Mouse (Mus musculus) lung, embryonic 14.5 days (tissue): ENCODE results near the gene Tbc1d5. TPM values are rescaled to one million over a fixed set of nuclear protein-coding genes. Genes with fewer than 3 reads are reported as not detected.
"Not testable (repeated sequence)": the region's sequence is repeated elsewhere in the genome, so short reads cannot be mapped to it uniquely, and the experiment has no call there.

ENCODE experiments used
- ATAC-seq: fragments of 200-750 bp; cut with Nextera tagmentation; 2 replicates; pipeline ENCODE4 v1.8.0; 2017; ENCODE audit warnings: mild to moderate bottlenecking, moderate TSS enrichment, moderate library complexity; ENCODE audit not compliant: insufficient read depth
- DNase-seq: peaks from one replicate; pipeline ENCODE4 v3.0.0-alpha.2; 2015
- H3K27ac ChIP-seq: fragments of 300-500 bp; sonication (generic); 2 replicates; pipeline ENCODE4 v1.5.1; 2014; ENCODE audit warnings: low read depth, mild to moderate bottlenecking, moderate library complexity
- H3K27me3 ChIP-seq: fragments of 300-500 bp; sonication (generic); 2 replicates; pipeline ENCODE4 v1.6.1; 2014; ENCODE audit warnings: low read length, control low read depth; ENCODE audit not compliant: insufficient read depth
- H3K36me3 ChIP-seq: fragments of 300-500 bp; sonication (generic); 2 replicates; pipeline ENCODE4 v1.6.1; 2014; ENCODE audit warnings: control low read depth; ENCODE audit not compliant: insufficient read depth
- H3K4me1 ChIP-seq: fragments of 300-500 bp; sonication (generic); 2 replicates; pipeline ENCODE4 v1.6.1; 2014; ENCODE audit warnings: antibody characterized with exemption, control low read depth; ENCODE audit not compliant: insufficient read depth
- H3K4me2 ChIP-seq: fragments of 300-500 bp; sonication (generic); 2 replicates; pipeline ENCODE4 v1.6.1; 2014; ENCODE audit warnings: mild to moderate bottlenecking
- H3K4me3 ChIP-seq: fragments of 300-500 bp; sonication (generic); 2 replicates; pipeline ENCODE4 v1.5.1; 2014; ENCODE audit warnings: low read depth, low read length
- H3K9ac ChIP-seq: fragments of 300-500 bp; sonication (generic); 2 replicates; pipeline ENCODE4 v1.6.1; 2014
- H3K9me3 ChIP-seq: fragments of 300-500 bp; sonication (generic); 2 replicates; pipeline ENCODE4 v1.6.1; 2016; ENCODE audit warnings: low read depth, low read length, control low read depth
- CTCF ChIP-seq: IDR thresholded peaks from 2 replicates; pipeline ENCODE4 v1.5.1; 2016; ENCODE audit warnings: antibody characterized with exemption, low read depth
- WGBS: fragments of 180-500 bp; shearing (Covaris S2); extraction: QIAGEN DNeasy Blood & Tissue Kit; methylation state at CpG from one replicate; pipeline ENCODE4 v1.1.7; 2014; 5-methylcytosine and 5-hydroxymethylcytosine counted together
- polyA plus RNA-seq: library from polyadenylated mRNA; unstranded; fragments of >200 nt; fragmentation: Nextera tagmentation; extraction: Ambion mirVana; gene quantifications from 2 replicates; pipeline ENCODE4 v1.2.1, GENCODE M21; 2014

Tbc1d5 gene
- polyA plus RNA-seq, 1 experiment from 2014 or later: 13.4 TPM

GRCm38 (mm10) chr17:50730896-50731295 is 448.3 kb downstream of the Tbc1d5 start:
- Histone ChIP-seq H3K4me1 (peaks cover 5% of the 10 kb centered on the region; the same call in 1 of the 2 replicates), H3K27me3 (no peaks in the 10 kb centered on the region), H3K4me2 (no peak overlapping the region), H3K9ac (no peak overlapping the region), H3K4me3 (no peak overlapping the region), H3K36me3 (no peaks in the 10 kb centered on the region), H3K27ac (no peak overlapping the region), H3K9me3 (no peaks in the 10 kb centered on the region)
- no peak for ATAC-seq
- WGBS: 80% methylated on average over 2 of the region's 2 CpGs
- TF ChIP-seq CTCF: no peak
- no peak for DNase-seq

GRCm38 (mm10) chr17:50729577-50729976 is 449.6 kb downstream of the Tbc1d5 start:
- Histone ChIP-seq H3K4me1 (no peaks in the 10 kb centered on the region), H3K36me3 (no peaks in the 10 kb centered on the region), H3K4me3 (no peak overlapping the region), H3K9ac (no peak overlapping the region), H3K27me3 (no peaks in the 10 kb centered on the region), H3K9me3 (no peaks in the 10 kb centered on the region), H3K27ac (no peak overlapping the region), H3K4me2 (no peak overlapping the region)
- no peak for ATAC-seq
- no peak for DNase-seq
- 83% methylated on average over 6 of the region's 6 CpGs for WGBS
- TF ChIP-seq CTCF: no peak

- no peaks in the 10 kb centered on the region for H3K9me3 ChIP-seq
- DNase-seq (no peak), ATAC-seq (no peak)
- no peaks in the 10 kb centered on the region for H3K27me3 ChIP-seq
- H3K36me3 ChIP-seq: no peaks in the 10 kb centered on the region
- no peak overlapping the region for H3K4me2 ChIP-seq
- H3K27ac ChIP-seq: no peak overlapping the region
- TF ChIP-seq CTCF: no peak
- no peaks in the 10 kb centered on the region for H3K4me1 ChIP-seq
- 95% methylated on average over 2 of the region's 2 CpGs for WGBS
- no peak overlapping the region for H3K9ac ChIP-seq
- H3K4me3 ChIP-seq: no peak overlapping the region
Observed at GRCm38 (mm10) chr17:50729031-50729430, 450.1 kb downstream of the Tbc1d5 start.

GRCm38 (mm10) chr17:50726265-50726664 is 452.9 kb downstream of the Tbc1d5 start:
- H3K9me3 ChIP-seq: no peaks in the 10 kb centered on the region
- 65% methylated on average over 2 of the region's 2 CpGs for WGBS
- no peak overlapping the region for H3K27ac ChIP-seq
- DNase-seq (no peak), ATAC-seq (no peak)
- no peaks in the 10 kb centered on the region for H3K27me3 ChIP-seq
- H3K9ac ChIP-seq: no peak overlapping the region
- no peak overlapping the region for H3K4me2 ChIP-seq
- no peak overlapping the region for H3K4me3 ChIP-seq
- H3K36me3 ChIP-seq: no peaks in the 10 kb centered on the region
- H3K4me1 ChIP-seq: no peaks in the 10 kb centered on the region
- TF ChIP-seq CTCF: no peak

- Histone ChIP-seq H3K4me3 (no peak overlapping the region), H3K4me2 (no peak overlapping the region), H3K36me3 (no peaks in the 10 kb centered on the region), H3K27ac (no peak overlapping the region), H3K4me1 (no peaks in the 10 kb centered on the region), H3K27me3 (no peaks in the 10 kb centered on the region), H3K9ac (no peak overlapping the region), H3K9me3 (no peaks in the 10 kb centered on the region)
- 73% methylated on average over 2 of the region's 2 CpGs for WGBS
- TF ChIP-seq CTCF: no peak
- no peak for ATAC-seq
- DNase-seq: peak; percentile 58
Observed at GRCm38 (mm10) chr17:50724376-50724775, 454.8 kb downstream of the Tbc1d5 start.

- H3K4me1 ChIP-seq: no peaks in the 10 kb centered on the region
- no peak overlapping the region for H3K9ac ChIP-seq
- H3K36me3 ChIP-seq: no peaks in the 10 kb centered on the region
- no peak for TF ChIP-seq CTCF
- H3K27me3 ChIP-seq: no peaks in the 10 kb centered on the region
- DNase-seq: no peak
- no peak overlapping the region for H3K4me3 ChIP-seq
- no peak for ATAC-seq
- H3K27ac ChIP-seq: no peak overlapping the region
- no peak overlapping the region for H3K4me2 ChIP-seq
- WGBS: 79% methylated on average over 5 of the region's 5 CpGs
- no peaks in the 10 kb centered on the region for H3K9me3 ChIP-seq
Observed at GRCm38 (mm10) chr17:50717586-50717985, 461.6 kb downstream of the Tbc1d5 start.

- H3K27me3 ChIP-seq: no peaks in the 10 kb centered on the region
- no peaks in the 10 kb centered on the region for H3K4me1 ChIP-seq
- no peaks in the 10 kb centered on the region for H3K9me3 ChIP-seq
- no peak overlapping the region for H3K27ac ChIP-seq
- H3K36me3 ChIP-seq: no peaks in the 10 kb centered on the region
- DNase-seq: no peak
- H3K9ac ChIP-seq: no peak overlapping the region
- no peak overlapping the region for H3K4me2 ChIP-seq
- ATAC-seq: no peak
- 70% methylated on average over 7 of the region's 7 CpGs for WGBS
- no peak for TF ChIP-seq CTCF
- no peak overlapping the region for H3K4me3 ChIP-seq
Observed at GRCm38 (mm10) chr17:50710497-50711222, 468.5 kb downstream of the Tbc1d5 start.

- not testable (repeated sequence) for H3K9ac ChIP-seq, H3K9me3 ChIP-seq, H3K4me3 ChIP-seq, DNase-seq, H3K27me3 ChIP-seq, H3K36me3 ChIP-seq, H3K27ac ChIP-seq, H3K4me1 ChIP-seq
- 1% methylated on average over 39 of the region's 39 CpGs for WGBS
- peak overlapping the region; percentile 51 for H3K4me2 ChIP-seq
- peak; percentile 56; the same call in 1 of the 2 replicates for ATAC-seq
Observed at GRCm38 (mm10) chr17:50698410-50698809, 480.7 kb downstream of the Tbc1d5 start.
